Mouse (Mus musculus) adrenal gland (tissue): ENCODE measurements around the gene Prcc.
"Not testable (repeated sequence)": the region's sequence is repeated elsewhere in the genome, so short reads cannot be mapped to it uniquely, and the experiment has no call there.

Experiments
- intact Hi-C: fragments of 180-260 bp; cut with DNase I; formaldehyde crosslinking; loops from one replicate; pipeline ENCODE4 v1.15.1; 2025

Gene Prcc

DNA sequence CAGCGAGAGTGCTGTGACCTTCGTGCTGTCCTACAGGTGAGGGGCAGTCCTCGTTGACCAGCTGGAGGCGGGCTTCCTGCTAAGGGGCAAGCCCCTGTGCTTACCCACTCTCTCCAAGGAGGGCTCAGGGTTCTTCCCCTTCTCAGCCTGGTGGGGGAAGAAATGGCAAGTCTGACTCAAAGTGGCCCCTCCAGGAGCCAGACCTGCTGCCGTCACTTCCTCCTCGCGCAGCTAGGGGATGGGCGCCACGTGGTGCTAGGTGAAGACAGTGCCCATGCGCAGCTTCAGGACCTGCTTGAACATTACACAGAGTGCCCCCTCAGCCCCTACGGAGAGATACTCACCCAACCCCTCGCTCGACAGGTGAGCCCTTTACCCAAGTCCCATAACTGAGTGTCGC, 36.3 kb downstream of the Prcc start:
- intact Hi-C loops: no loop called here

DNA sequence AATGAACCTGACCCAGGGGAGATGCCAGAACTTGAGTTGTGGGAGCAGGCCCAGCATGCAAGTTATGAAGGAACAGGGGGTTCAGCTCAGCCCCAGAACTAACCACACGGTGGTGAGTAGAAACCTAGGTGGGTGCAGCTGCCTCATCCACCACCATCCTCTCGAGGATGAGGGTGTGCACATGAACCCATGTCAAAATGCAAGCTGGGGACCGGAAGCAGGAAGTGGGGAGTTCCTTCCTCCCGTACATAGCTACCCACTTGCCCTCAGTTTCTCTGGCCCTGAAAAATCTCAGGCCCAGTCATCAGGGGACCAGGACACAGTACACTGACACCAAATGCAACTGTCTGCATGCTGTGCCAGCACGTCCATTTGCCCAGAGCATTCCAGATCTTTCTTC, 37.7 kb downstream of the Prcc start:
- intact Hi-C loops: no loop called here

DNA sequence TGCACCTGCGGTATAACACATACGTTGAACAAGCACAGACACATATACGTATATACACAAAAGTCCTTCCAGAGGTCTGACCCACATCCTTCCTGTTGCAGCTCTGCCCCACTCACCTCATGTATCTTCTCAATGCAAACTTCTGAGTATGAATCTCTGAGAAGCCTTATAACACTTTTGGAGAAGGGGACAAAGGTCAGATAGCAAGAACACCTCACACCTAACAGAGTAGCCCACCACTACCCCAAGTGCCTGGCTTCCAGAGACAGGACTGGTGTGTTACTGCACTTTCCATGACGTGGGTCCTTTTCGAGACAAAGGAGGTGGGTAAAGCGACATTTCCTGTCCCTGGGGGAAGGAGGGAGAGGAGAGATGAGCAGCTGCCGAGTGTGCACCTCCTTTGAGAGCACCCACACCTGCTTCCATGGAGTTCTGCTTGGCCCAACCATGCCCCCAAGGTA, 38.7 kb downstream of the Prcc start, which contains the start of gene Sh2d2a:
Sh2d2a (plus strand) TSS at position 106 of the 461 bp plus-strand sequence.
- intact Hi-C loops: no loop called here

DNA sequence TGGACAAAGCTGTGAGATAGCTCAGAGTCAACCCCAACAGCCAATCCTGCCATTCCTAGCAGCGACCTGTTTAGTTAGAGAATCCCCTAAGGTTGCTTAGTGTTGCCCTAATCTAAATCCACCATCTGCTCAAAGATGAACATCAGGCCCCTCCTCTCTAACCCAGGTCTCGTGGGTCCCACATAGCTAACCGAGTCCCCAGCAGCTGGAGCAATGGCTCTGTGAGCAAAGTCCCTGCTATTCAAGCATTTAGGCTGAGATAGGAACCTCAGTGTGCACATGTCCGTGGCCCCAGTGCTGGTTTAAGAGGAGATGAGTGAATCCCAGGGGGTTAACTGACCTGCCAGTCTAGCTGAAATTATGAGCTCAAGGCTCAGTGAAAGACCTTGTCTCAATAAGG, 39.2 kb downstream of the Prcc start:
- intact Hi-C loops: no loop called here

DNA sequence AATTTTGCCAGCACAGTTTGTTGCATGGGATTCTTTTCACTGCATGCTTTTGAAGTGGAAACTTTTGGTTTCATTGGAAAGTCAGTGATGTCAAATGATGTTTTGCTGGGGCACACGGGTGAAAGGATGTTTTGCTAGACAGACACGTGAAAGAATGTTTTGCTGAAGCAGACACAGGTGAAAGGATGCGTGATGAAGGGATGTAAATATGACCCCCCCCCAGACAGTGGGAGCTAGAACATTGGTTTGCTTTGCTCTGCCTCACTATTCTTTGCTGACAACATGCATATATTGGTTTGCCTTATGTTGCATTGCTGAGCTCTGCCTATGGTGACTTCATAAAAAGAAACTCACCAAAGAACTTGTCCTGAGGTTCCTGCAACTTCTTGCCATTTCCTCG, 40.4 kb downstream of the Prcc start:
- intact Hi-C loops: no loop called here

DNA sequence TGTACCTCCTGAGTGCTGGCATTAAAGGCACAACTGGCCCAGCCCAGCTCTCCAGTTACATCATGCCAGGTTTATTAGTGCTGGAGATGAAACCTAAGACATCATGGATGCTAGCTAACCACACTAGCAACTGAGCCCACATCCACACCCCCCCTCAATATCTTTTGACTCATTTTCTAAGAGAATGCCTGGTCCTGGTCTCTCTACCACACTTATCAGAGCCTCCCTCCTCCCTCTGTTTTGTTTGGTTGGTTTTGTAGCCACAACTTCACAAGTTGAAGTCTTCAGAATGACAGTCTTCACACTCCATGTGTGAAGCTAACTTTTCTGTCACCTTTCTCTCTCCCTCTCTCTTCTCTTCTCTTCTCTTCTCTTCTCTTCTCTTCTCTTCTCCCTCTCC, 44.5 kb downstream of the Prcc start:
- intact Hi-C loops: no loop called here

DNA sequence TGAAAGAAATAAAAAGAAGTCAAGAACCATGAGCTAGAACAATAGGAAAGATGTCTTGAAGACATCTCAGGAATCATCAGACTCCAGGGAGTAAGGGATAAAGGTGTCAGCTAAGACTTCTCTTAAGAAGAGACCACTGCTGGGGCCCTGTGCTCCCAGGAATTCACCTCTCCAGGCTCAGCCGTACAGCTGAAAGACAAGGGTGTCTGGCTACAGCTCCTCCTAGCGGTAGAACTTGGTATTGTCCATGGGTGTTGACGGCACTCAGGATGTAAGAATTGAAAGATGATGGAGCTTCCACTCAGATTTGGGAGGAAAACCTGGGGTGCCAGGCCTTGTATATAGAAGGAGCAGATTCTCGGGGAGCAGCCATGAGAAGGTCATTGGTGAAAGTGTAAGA, 46.8 kb downstream of the Prcc start:
- intact Hi-C loops: loop anchor here (5.0 kb wide), 1 partner anchor 66 kb away; no protein-coding TSS in a partner anchor

DNA sequence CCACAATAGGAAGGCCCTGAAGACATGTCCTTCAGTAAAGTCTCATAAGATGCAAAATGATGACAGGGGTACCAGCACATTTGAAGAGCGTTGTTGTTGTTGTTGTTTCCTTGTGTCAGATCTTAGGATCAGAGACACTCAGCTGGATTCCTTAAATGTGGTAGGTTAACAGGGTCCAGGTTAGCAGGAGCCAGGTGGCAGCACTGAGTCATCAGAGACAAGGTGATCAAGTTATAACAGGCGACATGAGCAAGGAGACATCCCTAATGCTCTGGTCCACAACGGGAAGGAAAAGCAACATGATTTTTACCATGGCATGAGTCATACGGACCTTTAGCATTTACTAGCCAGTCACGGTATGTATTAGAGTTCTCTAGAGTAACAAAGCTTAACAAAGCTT, 51.9 kb downstream of the Prcc start:
- intact Hi-C loops: no loop called here

DNA sequence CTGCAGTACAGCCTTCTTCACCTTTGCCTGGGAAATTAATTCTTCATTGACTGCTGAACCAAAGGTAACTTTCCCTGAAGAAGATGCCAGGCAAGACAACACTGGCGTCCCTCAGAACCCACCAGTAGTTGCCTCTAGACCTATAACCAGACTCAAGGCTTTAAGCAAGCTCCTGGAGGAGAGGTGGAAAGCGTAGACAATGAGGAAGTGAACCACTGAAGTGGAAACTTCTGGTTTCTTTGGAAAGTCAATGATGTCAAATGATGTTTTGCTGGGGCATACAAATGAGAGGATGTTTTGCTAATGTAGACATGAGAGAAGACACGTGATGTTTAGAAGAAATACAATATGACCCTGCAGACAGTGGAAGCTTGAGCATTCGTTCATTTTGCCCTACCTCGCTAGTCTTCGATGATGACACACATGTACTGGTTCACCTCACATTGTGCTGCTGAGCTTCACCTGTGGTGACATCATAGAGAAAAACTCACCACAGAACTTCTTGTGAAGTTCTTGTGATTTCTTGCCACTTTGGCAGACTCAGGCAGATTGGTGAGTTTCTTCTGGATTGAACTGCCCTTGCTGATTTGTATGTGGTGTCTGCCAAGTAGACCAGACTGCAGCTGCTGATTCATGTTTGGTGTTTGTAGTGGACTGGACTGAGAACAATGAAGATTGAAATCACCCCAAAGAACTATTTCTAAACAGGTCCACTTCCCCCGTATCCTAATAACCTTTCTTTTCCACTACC, 53.1 kb downstream of the Prcc start:
- intact Hi-C loops: no loop called here

DNA sequence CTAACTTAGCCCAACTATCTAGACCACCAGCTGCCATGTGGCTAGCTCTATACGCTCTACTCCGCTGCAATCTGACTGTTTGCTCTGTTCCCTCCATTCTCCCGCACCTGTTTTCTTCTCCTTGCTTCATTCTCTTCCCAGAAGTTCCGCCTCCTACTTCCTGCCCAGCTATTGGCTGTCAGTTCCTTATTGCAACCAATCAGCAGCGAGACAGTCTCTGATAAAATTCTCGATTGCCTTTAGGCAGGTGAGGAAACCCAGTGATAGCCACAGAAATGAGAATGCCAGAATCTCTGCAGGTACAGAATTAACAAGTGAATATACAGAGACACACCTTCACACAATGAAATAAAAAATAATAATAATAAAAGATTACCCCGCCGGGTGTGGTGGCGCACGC, 56.4 kb downstream of the Prcc start:
- intact Hi-C loops: no loop called here

DNA sequence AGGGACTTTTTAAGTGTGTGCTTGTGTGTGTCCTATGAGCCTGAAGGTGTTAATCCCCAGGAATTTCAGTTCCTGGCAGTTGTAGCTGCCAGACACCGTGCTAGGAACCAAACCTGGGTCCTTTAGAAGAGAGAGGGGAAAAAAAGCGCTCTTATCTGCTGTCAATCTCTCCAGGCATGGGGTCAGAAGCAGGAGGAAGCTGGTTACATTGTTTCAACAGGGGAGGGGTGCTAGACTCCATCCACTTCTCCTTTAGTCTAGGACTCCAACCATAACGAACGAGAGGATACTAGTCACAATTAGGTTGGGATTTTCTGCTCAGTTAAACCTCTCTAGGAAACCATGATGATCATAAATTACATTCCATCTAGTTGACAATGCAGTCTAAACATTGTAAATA, 57.0 kb downstream of the Prcc start:
- intact Hi-C loops: no loop called here

DNA sequence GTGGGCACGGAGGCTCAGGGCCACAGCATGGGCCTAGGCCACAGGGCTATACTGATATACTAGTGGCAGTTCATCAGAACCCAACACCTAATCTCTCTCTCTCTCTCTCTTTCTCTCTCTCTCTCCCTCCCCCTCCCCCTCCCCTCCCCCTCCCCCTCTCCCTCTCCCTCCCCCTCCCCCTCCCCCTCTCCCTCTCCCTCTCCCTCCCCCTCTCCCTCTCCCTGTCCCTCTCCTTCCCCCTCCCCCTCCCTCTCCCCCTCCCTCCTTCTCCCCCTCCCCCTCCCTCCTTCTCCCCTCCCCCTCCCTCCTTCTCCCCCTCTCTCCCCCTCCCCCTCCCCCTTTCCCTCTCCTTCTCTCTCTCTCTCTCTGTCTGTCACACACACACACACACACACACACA, 61.2 kb downstream of the Prcc start, which contains the start of gene Pear1:
Pear1 (minus strand) TSS at position 101 of the 400 bp plus-strand sequence.
- intact Hi-C loops: not testable (repeated sequence)

DNA sequence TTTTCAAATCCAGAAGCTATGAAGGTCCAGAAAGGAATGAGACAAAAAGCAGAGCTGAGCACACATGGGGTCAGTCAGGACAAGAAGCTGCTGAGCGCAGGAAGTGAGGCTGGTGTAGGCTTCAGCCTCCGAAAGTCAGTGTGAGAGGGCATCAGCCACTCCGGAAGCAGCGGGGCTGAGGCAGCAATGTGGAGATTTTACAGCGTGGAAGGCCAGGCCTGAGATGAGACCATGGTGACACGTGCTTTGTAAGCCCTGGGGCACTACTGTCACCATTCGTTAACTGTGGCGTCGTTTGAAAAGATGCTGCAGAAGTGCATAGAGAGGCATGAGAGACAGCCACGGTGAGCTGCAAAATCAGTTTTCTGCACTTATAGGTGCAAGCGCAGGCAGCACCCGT, 67.2 kb downstream of the Prcc start:
- intact Hi-C loops: no loop called here

DNA sequence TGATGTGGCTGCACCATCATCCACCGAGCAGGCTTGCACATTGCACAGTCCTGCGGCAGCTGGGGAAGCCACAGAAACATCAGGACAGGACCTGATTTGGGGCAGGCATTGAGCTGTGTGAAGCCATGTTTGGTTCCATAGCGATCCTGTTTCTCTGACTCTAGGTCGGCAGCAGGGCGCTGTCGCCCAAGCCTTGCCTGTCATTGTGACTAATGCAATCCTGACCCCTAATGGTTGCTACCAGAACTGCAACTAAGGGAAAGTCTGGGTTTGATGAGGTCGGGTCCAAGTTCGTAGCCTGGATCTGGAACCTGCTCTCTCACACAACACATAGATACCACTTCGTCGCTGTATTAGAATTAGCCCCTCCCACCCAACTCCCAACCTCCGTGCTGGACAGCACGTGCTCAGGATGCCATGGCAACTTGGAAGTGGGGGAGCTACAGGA, 68.7 kb downstream of the Prcc start:
- intact Hi-C loops: loop anchor here (2.0 kb wide), 2 partner anchors 22 to 46 kb away; partner anchors contain the start of gene Ntrk1

DNA sequence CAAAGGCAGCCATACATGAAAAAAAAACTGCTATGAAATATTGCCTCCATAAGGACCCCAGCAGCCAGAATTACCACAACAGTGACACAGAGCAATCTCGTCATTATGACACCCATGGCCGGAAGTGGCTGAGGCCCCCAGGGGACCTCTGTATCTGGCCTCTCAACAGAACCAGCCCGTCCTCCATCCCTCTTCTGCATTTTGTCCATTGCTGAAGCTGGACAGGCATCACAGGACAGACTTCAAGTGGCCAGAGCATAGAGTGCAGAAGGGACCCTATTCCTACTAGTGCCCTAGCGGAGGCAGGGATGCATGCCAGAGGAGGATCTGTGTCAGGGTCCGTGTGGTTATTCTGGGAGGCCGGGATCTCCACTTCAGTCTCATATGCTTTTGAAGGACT, 69.2 kb downstream of the Prcc start:
- intact Hi-C loops: loop anchor here (2.0 kb wide), 2 partner anchors 21 to 45 kb away; partner anchors contain the start of gene Ntrk1

DNA sequence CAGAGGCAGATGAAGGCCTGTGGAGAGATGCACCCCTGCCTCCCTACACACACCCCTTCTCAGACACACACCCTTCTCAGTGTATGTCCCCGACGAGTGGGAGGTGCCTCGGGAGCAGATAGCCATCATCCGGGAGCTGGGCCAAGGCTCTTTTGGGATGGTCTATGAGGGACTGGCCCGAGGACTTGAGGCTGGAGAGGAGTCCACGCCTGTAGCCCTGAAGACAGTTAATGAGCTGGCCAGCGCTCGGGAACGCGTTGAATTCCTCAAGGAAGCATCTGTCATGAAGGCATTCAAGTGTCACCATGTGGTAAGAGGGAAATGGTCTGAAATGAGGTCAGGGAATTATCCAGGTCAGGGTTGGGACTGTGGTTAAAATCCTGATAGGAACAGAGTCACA, 72.5 kb downstream of the Prcc start:
- intact Hi-C loops: no loop called here

DNA sequence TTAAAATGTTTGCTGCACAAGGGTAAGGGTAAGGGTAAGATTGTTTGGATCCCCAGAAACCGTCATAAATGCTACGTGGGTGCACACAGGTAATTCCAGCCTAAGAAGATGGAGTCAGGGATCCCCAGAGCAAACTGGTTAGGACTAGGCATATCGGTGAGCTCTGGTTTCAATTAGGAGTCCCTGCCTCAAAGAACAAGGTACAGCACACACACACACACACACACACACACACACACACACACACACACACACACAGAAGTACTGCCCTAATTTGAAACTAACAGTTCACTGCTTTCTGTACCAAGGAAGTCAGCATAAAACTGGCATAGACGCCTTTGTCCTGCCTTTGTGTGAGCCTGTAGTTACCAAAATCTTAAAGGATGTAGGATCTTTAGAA, 73.0 kb downstream of the Prcc start:
- intact Hi-C loops: no loop called here

DNA sequence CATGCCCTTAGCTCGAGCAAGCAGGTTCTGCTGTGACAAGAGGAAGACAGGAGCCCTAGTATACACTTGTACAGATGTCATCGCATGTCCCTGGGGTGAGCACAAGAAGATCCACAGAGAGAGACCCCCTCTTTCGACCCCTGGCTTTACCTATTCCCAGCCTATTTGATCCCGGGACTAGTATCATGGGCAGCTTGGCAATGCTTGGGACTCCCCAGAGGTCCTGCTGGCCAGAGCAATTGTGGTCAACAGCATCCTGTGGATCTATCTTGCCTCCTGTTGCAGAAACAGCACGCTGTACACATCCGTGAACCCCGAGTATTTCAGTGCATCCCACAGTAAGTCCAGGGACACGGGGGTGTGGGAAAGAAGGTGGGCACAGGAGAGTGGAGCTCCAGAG, 74.1 kb downstream of the Prcc start:
- intact Hi-C loops: no loop called here

DNA sequence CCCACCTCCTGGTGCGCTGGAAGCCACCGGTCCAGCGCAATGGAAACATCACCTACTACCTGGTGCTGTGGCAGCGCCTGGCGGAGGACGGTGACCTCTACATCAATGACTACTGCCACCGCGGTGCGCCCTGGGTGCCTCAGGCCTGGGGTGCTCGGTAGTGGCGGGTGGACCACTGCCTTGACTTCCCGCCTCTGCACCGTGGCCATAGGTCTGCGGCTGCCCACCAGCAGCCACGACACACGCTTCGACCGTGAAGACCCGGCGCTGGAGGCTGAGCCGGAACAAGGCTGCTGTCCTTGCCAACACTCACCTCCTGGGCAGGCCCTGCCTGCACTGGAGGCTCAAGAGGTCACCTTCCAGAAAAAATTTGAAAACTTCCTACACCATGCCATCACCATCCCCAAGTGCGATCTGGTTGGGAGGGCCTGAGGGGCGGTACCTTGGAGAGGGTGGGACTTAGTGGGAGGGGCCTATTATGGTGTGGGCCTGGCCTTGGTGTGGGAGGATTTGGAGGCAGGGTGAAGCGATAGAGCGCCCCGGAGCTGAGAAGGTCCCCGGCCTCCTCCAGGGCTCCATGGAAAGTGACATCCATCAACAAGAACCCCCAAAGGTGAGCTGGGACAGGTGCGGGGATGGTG, 76.0 kb downstream of the Prcc start:
- intact Hi-C loops: no loop called here
